Mouse (Mus musculus): ENCODE results near the gene Coro2a. TPM values are rescaled to one million over a fixed set of nuclear protein-coding genes. Genes with fewer than 3 reads are reported as not detected.
"Not testable (repeated sequence)": the region's sequence is repeated elsewhere in the genome, so short reads cannot be mapped to it uniquely, and the experiment has no call there.

Gene Coro2a
- polyA plus RNA-seq, 1 experiment from 2014 or later, result 1.4 TPM

DNA sequence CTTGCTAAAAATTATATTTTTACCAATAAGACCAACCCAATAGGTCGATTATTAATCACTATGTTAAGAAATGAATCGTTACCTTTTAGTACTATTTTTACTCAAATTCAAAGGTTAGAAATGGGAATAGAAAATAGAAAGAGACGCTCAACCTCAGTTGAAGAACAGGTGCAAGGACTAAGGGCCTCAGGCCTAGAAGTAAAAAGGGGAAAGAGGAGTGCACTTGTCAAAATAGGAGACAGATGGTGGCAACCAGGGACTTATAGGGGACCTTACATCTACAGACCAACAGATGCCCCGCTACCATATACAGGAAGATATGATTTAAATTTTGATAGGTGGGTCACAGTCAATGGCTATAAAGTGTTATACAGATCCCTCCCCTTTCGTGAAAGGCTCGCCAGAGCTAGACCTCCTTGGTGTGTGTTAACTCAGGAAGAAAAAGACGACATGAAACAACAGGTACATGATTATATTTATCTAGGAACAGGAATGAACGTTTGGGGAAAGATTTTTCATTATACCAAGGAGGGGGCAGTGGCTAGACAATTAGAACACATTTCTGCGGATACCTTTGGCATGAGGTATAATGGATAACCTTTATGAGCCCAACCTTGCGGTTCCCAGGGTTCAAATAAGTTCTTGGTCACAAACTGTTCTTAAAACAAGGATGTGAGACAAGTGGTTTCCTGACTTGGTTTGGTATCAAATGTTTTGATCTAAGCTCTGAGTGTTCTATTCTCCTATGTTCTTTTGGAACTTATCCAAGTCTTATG lies 26.3 kb downstream of the Coro2a start:
- H3K27ac ChIP-seq; DNase-seq (ENCODE audit: low spot score); H3K4me3 ChIP-seq; H3K9me3 ChIP-seq; H3K36me3 ChIP-seq; H3K27me3 ChIP-seq (ENCODE audit: insufficient read depth, poor library complexity, severe bottlenecking): not testable (repeated sequence)
- WGBS, result 79% methylated on average over 6 of the region's 10 CpGs
- peaks cover 12% of the 10 kb centered on the region for H3K4me1 ChIP-seq

- Histone ChIP-seq H3K27me3 (ENCODE audit: insufficient read depth, poor library complexity, severe bottlenecking) (no peaks in the 10 kb centered on the region), H3K4me1 (peaks cover 14% of the 10 kb centered on the region), H3K36me3 (no peaks in the 10 kb centered on the region), H3K9me3 (no peaks in the 10 kb centered on the region), H3K4me3 (no peak overlapping the region), H3K27ac (no peak overlapping the region)
- WGBS, result 54% methylated on average over 12 of the region's 12 CpGs
- no peak for DNase-seq (ENCODE audit: low spot score)
These were observed 27.2 kb downstream of the Coro2a start for GRCm38 (mm10) chr4:46574841-46575240.

DNA sequence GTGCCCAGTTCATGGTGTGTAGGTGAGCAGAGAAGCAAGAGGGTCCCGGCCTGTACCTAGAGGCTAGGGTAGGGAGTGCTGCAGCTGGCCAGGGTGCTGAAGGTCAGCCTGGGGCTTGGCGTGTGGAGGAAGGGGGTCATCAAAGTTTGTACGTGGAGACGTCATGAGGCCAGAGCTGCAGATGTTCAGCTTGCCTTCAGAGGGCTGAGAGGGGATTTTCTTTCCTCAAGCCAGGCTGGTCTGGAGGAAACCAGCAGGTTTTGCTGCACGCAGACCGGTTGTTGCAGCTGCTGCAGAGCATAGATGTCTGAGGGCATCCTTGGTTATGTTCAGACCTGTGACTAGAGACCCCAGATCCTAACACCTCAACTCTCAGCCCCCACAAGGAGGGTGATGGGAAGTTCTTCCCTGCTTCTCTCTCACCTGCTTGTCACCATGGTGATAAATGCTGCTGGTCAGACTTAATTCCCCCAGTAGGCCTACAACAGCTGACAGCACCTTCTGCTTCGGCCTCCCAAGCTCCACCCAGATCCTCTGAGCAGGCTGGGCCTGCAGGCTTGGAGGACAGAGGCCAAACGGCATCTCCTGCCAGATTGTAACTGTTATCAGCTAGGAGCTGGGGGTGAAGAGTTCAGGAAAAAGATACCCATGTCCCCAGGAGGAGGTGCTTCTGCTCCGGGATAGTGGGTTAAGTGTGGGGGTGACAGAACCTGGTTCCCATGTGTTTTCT lies 27.8 kb downstream of the Coro2a start:
- Histone ChIP-seq H3K27me3 (ENCODE audit: insufficient read depth, poor library complexity, severe bottlenecking) (no peaks in the 10 kb centered on the region), H3K4me1 (peaks cover 18% of the 10 kb centered on the region), H3K9me3 (no peaks in the 10 kb centered on the region), H3K27ac (no peak overlapping the region), H3K36me3 (no peaks in the 10 kb centered on the region), H3K4me3 (no peak overlapping the region)
- WGBS, result 33% methylated on average over 9 of the region's 9 CpGs
- no peak for DNase-seq (ENCODE audit: low spot score)

DNA sequence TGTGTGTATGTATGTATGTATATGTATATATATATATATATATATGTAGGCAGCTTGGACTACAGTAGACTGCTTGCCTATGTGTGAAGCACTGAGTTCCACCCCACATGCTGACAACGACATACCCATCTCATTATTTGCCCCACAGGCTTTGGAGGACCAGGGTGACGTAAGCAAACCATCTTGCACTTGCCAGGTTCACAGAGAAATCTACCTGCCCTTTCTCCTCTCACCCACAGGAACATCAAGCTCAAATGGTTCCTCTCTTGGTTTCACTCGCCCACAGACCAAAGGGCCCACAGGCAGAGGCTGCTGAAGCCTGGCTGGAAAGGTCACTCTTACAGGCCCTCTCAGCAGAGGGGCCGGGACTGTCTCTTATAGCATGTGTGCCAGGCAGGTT lies 29.4 kb downstream of the Coro2a start:
- no peaks in the 10 kb centered on the region for H3K27me3 ChIP-seq (ENCODE audit: insufficient read depth, poor library complexity, severe bottlenecking)
- no peak overlapping the region for H3K27ac ChIP-seq
- H3K4me3 ChIP-seq, result no peak overlapping the region
- H3K4me1 ChIP-seq, result peaks cover 18% of the 10 kb centered on the region
- H3K9me3 ChIP-seq, result no peaks in the 10 kb centered on the region
- DNase-seq (ENCODE audit: low spot score), result no peak
- H3K36me3 ChIP-seq, result no peaks in the 10 kb centered on the region
- 77% methylated on average over 4 of the region's 4 CpGs for WGBS

DNA sequence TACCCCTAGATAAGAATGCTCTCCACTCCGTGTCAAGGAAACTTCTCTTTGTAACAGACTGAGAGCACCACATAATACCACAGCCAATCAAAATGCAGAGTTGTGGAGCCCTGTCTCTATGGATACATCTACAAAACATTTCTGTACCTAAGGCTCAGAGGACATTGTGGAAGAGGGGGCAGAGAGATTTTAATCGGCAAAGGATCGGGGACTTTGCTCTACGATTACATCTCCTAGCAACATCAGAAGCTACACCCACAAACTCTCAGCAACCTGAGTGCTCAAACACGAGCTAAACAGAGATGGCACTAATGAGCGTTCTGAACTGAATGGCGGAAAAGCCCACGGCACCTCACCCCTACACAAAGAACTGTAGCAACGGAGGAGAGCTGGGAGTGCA lies 30.3 kb downstream of the Coro2a start:
- 86% methylated on average over 9 of the region's 9 CpGs for WGBS
- Histone ChIP-seq H3K27ac (no peak overlapping the region), H3K4me3 (no peak overlapping the region), H3K4me1 (peaks cover 18% of the 10 kb centered on the region), H3K27me3 (ENCODE audit: insufficient read depth, poor library complexity, severe bottlenecking) (no peaks in the 10 kb centered on the region), H3K36me3 (no peaks in the 10 kb centered on the region), H3K9me3 (no peaks in the 10 kb centered on the region)
- DNase-seq (ENCODE audit: low spot score), result no peak

GRCm38 (mm10) chr4:46569671-46570070 lies 32.3 kb downstream of the Coro2a start:
- DNase-seq (ENCODE audit: low spot score), result no peak
- Histone ChIP-seq H3K27me3 (ENCODE audit: insufficient read depth, poor library complexity, severe bottlenecking) (no peaks in the 10 kb centered on the region), H3K27ac (no peak overlapping the region), H3K4me1 (peaks cover 17% of the 10 kb centered on the region), H3K36me3 (no peaks in the 10 kb centered on the region), H3K9me3 (no peaks in the 10 kb centered on the region), H3K4me3 (no peak overlapping the region)
- 24% methylated on average over 5 of the region's 5 CpGs for WGBS

- Histone ChIP-seq H3K27ac (no peak overlapping the region), H3K27me3 (ENCODE audit: insufficient read depth, poor library complexity, severe bottlenecking) (no peaks in the 10 kb centered on the region), H3K36me3 (no peaks in the 10 kb centered on the region), H3K4me3 (no peak overlapping the region), H3K4me1 (peaks cover 11% of the 10 kb centered on the region), H3K9me3 (no peaks in the 10 kb centered on the region)
- DNase-seq (ENCODE audit: low spot score), result no peak
- 85% methylated on average over 8 of the region's 8 CpGs for WGBS
These were observed 33.8 kb downstream of the Coro2a start for GRCm38 (mm10) chr4:46568169-46568568.

- WGBS, result 60% methylated on average over 8 of the region's 8 CpGs
These were observed 34.9 kb downstream of the Coro2a start for GRCm38 (mm10) chr4:46566931-46567671.

GRCm38 (mm10) chr4:46565393-46565955 lies 36.5 kb downstream of the Coro2a start:
- Histone ChIP-seq H3K4me3 (no peak overlapping the region), H3K27ac (no peak overlapping the region), H3K4me1 (peaks cover 11% of the 10 kb centered on the region), H3K9me3 (no peaks in the 10 kb centered on the region), H3K27me3 (ENCODE audit: insufficient read depth, poor library complexity, severe bottlenecking) (no peaks in the 10 kb centered on the region), H3K36me3 (no peaks in the 10 kb centered on the region)
- WGBS, result 87% methylated on average over 4 of the region's 4 CpGs
- no peak for DNase-seq (ENCODE audit: low spot score)

More at GRCm38 (mm10) chr4:46566931-46567671, 34.9 kb downstream of the Coro2a start:
- Histone ChIP-seq H3K27ac (no peak overlapping the region), H3K27me3 (ENCODE audit: insufficient read depth, poor library complexity, severe bottlenecking) (no peaks in the 10 kb centered on the region), H3K9me3 (no peaks in the 10 kb centered on the region), H3K4me1 (peaks cover 11% of the 10 kb centered on the region), H3K36me3 (no peaks in the 10 kb centered on the region), H3K4me3 (no peak overlapping the region)
- DNase-seq (ENCODE audit: low spot score), result no peak

DNA sequence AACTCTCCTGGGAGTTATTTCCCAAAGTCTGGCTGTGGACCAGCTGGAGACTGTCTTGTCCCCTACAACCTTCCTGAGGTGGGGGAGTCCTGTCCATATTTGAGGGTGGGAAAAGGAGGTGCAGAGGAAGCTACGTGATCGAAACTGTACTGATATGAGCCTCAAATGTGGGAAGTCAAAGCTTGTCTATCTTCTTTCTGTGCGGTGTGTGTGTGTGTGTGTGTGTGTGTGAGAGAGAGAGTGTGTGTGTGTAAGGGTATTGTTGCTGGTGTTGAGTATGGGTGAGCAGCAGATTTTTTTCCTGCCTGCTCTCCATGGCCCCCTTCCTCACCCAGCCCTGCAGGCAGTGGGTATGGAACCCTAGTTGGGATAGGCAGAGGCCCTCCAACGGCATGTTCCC lies 37.8 kb downstream of the Coro2a start:
- Histone ChIP-seq H3K27me3 (ENCODE audit: insufficient read depth, poor library complexity, severe bottlenecking) (0 out of 2 replicates have a peak, but pooled peaks cover 5% of the 10 kb centered on the region), H3K9me3 (no peaks in the 10 kb centered on the region), H3K27ac (no peak overlapping the region), H3K36me3 (no peaks in the 10 kb centered on the region), H3K4me3 (no peak overlapping the region), H3K4me1 (peaks cover 5% of the 10 kb centered on the region; the same call in 1 of the 2 replicates)
- WGBS, result 85% methylated on average over 4 of the region's 4 CpGs
- no peak for DNase-seq (ENCODE audit: low spot score)

GRCm38 (mm10) chr4:46563847-46564246 lies 38.2 kb downstream of the Coro2a start:
- no peak overlapping the region for H3K27ac ChIP-seq
- H3K9me3 ChIP-seq, result no peaks in the 10 kb centered on the region
- peaks cover 5% of the 10 kb centered on the region; the same call in 1 of the 2 replicates for H3K4me1 ChIP-seq
- H3K36me3 ChIP-seq, result no peaks in the 10 kb centered on the region
- no peak for DNase-seq (ENCODE audit: low spot score)
- WGBS, result 64% methylated on average over 10 of the region's 10 CpGs
- H3K4me3 ChIP-seq, result no peak overlapping the region
- 0 out of 2 replicates have a peak, but pooled peaks cover 5% of the 10 kb centered on the region for H3K27me3 ChIP-seq (ENCODE audit: insufficient read depth, poor library complexity, severe bottlenecking)

DNA sequence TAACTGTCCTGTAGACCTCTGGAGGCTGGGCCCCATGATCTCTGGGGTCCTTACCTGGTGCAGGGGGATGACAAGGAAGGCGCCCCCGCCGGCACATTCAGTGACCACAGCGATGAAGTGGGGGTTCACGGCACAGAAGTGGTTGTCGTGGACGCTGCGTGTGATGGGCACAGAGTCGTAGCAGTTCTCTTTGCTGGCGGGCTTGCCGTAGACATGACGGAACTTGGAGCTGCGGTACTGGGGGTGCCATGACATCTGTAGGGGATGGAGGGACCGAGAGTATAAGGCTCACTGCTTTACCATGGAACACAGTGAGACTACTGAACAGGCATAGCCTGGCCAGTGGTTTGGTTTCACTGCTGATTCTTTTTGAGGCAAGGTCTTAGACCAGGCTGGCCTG lies 39.2 kb downstream of the Coro2a start:
- peaks cover 9% of the 10 kb centered on the region for H3K4me1 ChIP-seq
- no peak overlapping the region for H3K27ac ChIP-seq
- H3K27me3 ChIP-seq (ENCODE audit: insufficient read depth, poor library complexity, severe bottlenecking), result 0 out of 2 replicates have a peak, but pooled peaks cover 5% of the 10 kb centered on the region
- WGBS, result 90% methylated on average over 14 of the region's 14 CpGs
- no peaks in the 10 kb centered on the region for H3K36me3 ChIP-seq
- no peak overlapping the region for H3K4me3 ChIP-seq
- DNase-seq (ENCODE audit: low spot score), result no peak
- no peaks in the 10 kb centered on the region for H3K9me3 ChIP-seq

Measured in heart, embryonic 10.5 days (tissue).